Mouse (Mus musculus) ES-E14 (cell line): ENCODE data around the gene Gm42878. TPM values are rescaled to one million over a fixed set of nuclear protein-coding genes. Genes with fewer than 3 reads are reported as not detected.
"Not testable (repeated sequence)": the region's sequence is repeated elsewhere in the genome, so short reads cannot be mapped to it uniquely, and the experiment has no call there.

ENCODE experiments used
- DNase-seq: peaks from one replicate; pipeline ENCODE4 v3.0.0-alpha.2; 2013; ENCODE audit warnings: low read depth, low spot score
- H3K27ac ChIP-seq: 2 replicates; pipeline ENCODE4 v1.5.1; 2012; ENCODE audit warnings: low read depth, mild to moderate bottlenecking, low read length, moderate library complexity, mixed read lengths; ENCODE audit not compliant: poor library complexity, insufficient read depth, severe bottlenecking
- H3K36me3 ChIP-seq: 2 replicates; pipeline ENCODE4 v1.6.1; 2012; ENCODE audit warnings: mild to moderate bottlenecking, low read length, moderate library complexity, mixed read lengths; ENCODE audit not compliant: control insufficient read depth, poor library complexity, insufficient read depth, severe bottlenecking
- H3K4me1 ChIP-seq, 2 experiments: fragments of 150-350 bp in 1 of 2; sonication (generic) in 1 of 2; 2 replicates each; pipeline ENCODE4 v1.6.1; 2012; ENCODE audit warnings: low read length in 2 of 2, mild to moderate bottlenecking in 1 of 2, mixed read lengths in 1 of 2; ENCODE audit not compliant: control insufficient read depth in 2 of 2, insufficient read depth in 2 of 2, poor library complexity in 1 of 2
- H3K4me3 ChIP-seq, 2 experiments: fragments of 150-350 bp in 1 of 2; sonication (generic) in 1 of 2; 2 replicates each; pipeline ENCODE4 v1.5.1; 2012; ENCODE audit warnings: low read length in 2 of 2, low read depth in 1 of 2, mild to moderate bottlenecking in 1 of 2, mixed read lengths in 1 of 2; ENCODE audit not compliant: insufficient read depth in 1 of 2, poor library complexity in 1 of 2, severe bottlenecking in 1 of 2
- H3K9ac ChIP-seq: 2 replicates; pipeline ENCODE4 v1.6.1; 2012; ENCODE audit warnings: low read depth, mild to moderate bottlenecking, low read length, mixed read lengths; ENCODE audit not compliant: poor library complexity, insufficient read depth, severe bottlenecking
- H3K9me3 ChIP-seq: fragments of 150-350 bp; sonication (generic); 2 replicates; pipeline ENCODE4 v1.6.1; 2012; ENCODE audit warnings: low read depth, mild to moderate bottlenecking, low read length; ENCODE audit not compliant: control insufficient read depth, insufficient read depth
- CHD2 ChIP-seq: IDR thresholded peaks from 2 replicates; pipeline ENCODE4 v1.6.1; 2014; ENCODE audit warnings: mild to moderate bottlenecking, low read depth, low read length, inconsistent platforms
- HCFC1 ChIP-seq: IDR thresholded peaks from 2 replicates; pipeline ENCODE4 v1.6.1; 2012; ENCODE audit warnings: low read length, inconsistent platforms, borderline replicate concordance; ENCODE audit not compliant: insufficient read depth
- MAFK ChIP-seq: IDR thresholded peaks from 2 replicates; pipeline ENCODE4 v1.6.1; 2014; ENCODE audit warnings: mild to moderate bottlenecking, low read depth, low read length, inconsistent platforms; ENCODE audit not compliant: insufficient read depth
- ZC3H11A ChIP-seq: IDR thresholded peaks from 2 replicates; pipeline ENCODE4 v1.6.1; 2012; ENCODE audit warnings: low read depth, mild to moderate bottlenecking, inconsistent platforms, low read length, borderline replicate concordance
- ZNF384 ChIP-seq: IDR thresholded peaks from 2 replicates; pipeline ENCODE4 v1.6.1; 2012; ENCODE audit warnings: low read depth, low read length, inconsistent platforms
- in situ Hi-C, 2 experiments: fragments of 600-800 bp; cut with MboI; formaldehyde crosslinking; loops; one replicate each; pipeline ENCODE4 v1.15.1; 2025; ENCODE audit warnings: low sequenced_read_pairs in 2 of 2, inconsistent platforms in 1 of 2; ENCODE audit not compliant: unreplicated experiment in 2 of 2
- total RNA-seq: library from RNA; depleted of rRNA; stranded (reverse); fragments of 300-350 nt; gene quantifications from 2 replicates; pipeline ENCODE4 v1.2.3, GENCODE M21; 2012

Gene Gm42878
- total RNA-seq, 1 experiment = not detected

GRCm38 (mm10) chr5:121510009-121510408 lies 35.3 kb downstream of the Gm42878 start:
- in situ Hi-C loops = no loop called here
- no peak overlapping the region for H3K9ac ChIP-seq
- no peak overlapping the region for H3K27ac ChIP-seq
- TF ChIP-seq ZNF384 (no peak), HCFC1 (no peak), ZC3H11A (no peak), CHD2 (no peak), MAFK (no peak)
- H3K9me3 ChIP-seq = no peaks in the 10 kb centered on the region
- H3K4me3 ChIP-seq = no peak overlapping the region
- H3K36me3 ChIP-seq = no peaks in the 10 kb centered on the region
- no peak for DNase-seq
- peaks cover 0 to 7% of the 10 kb centered on the region in 2 experiments; a peak in 2 of 4 replicates for H3K4me1 ChIP-seq

GRCm38 (mm10) chr5:121506846-121507245 lies 38.4 kb downstream of the Gm42878 start:
- H3K9ac ChIP-seq = no peak overlapping the region
- H3K36me3 ChIP-seq = no peaks in the 10 kb centered on the region
- H3K4me1 ChIP-seq = peaks cover 0 to 12% of the 10 kb centered on the region in 2 experiments; a peak in 2 of 4 replicates
- in situ Hi-C loops = no loop called here
- DNase-seq = no peak
- no peaks in the 10 kb centered on the region for H3K9me3 ChIP-seq
- H3K4me3 ChIP-seq = no peak overlapping the region
- H3K27ac ChIP-seq = no peak overlapping the region
- no peak for TF ChIP-seq CHD2
- peak; percentile 69 for TF ChIP-seq ZNF384

GRCm38 (mm10) chr5:121503231-121503630 lies 42.1 kb downstream of the Gm42878 start, which contains the start of gene Adam1b:
Gene Adam1b, minus strand, starts transcription at chr5:121503435.
- no peak for DNase-seq
- H3K27ac ChIP-seq = no peak within 1 kb of the TSS
- no peaks in the 10 kb centered on the region for H3K9me3 ChIP-seq
- H3K36me3 ChIP-seq = no peaks in the 10 kb centered on the region
- H3K9ac ChIP-seq = no peak within 1 kb of the TSS
- H3K4me1 ChIP-seq = peaks cover 0 to 12% of the 10 kb centered on the region in 2 experiments; a peak in 2 of 4 replicates
- H3K4me3 ChIP-seq = no peak within 1 kb of the TSS
- TF ChIP-seq ZC3H11A = no peak
- no peak for TF ChIP-seq HCFC1
- TF ChIP-seq CHD2 = no peak
- no peak for TF ChIP-seq MAFK
- TF ChIP-seq ZNF384 = no peak
- in situ Hi-C loops = no loop called here

GRCm38 (mm10) chr5:121501424-121501996 lies 43.8 kb downstream of the Gm42878 start:
- H3K9ac ChIP-seq, DNase-seq, H3K4me1 ChIP-seq, H3K4me3 ChIP-seq, H3K36me3 ChIP-seq, H3K27ac ChIP-seq, in situ Hi-C loops, H3K9me3 ChIP-seq: not testable (repeated sequence)

- Histone ChIP-seq H3K9ac (no peak overlapping the region), H3K4me3 (no peak overlapping the region)
Measured at GRCm38 (mm10) chr5:121500719-121501118, 44.6 kb downstream of the Gm42878 start.

More at GRCm38 (mm10) chr5:121500719-121501118, 44.6 kb downstream of the Gm42878 start:
- no peak for TF ChIP-seq MAFK
- TF ChIP-seq ZC3H11A = no peak
- no peak for TF ChIP-seq ZNF384
- TF ChIP-seq CHD2 = no peak
- no peak for TF ChIP-seq HCFC1
- in situ Hi-C loops = no loop called here
- no peaks in the 10 kb centered on the region for H3K9me3 ChIP-seq
- no peaks in the 10 kb centered on the region for H3K36me3 ChIP-seq
- H3K27ac ChIP-seq = no peak overlapping the region
- peaks cover 0 to 5% of the 10 kb centered on the region in 2 experiments; a peak in 2 of 4 replicates for H3K4me1 ChIP-seq
- no peak for DNase-seq
